8 mouse cellular contexts compared by ENCODE assay signal in genomic region chr3:114031351-114032213, GRCm38 (mm10). TPM values are rescaled to one million over a fixed set of nuclear protein-coding genes. Genes with fewer than 3 reads are reported as not detected.
A peak's percentile ranks its signal among the peaks of the same experiment; 100 is the strongest.
DNase-seq lines count a peak whose midpoint lies in the region; ATAC-seq and TF ChIP-seq lines count a peak whose summit lies in the region.

No protein-coding gene starts in this region.

- DNase-seq in heart, embryonic 10.5 days (ENCODE audit: low spot score): no peak
- DNase-seq in heart, postnatal 36 days: no peak
- peak; percentile 25 for DNase-seq in 3T3-L1 (ENCODE audit: low read depth, low spot score)
- DNase-seq in hindbrain, embryonic 11.5 days (ENCODE audit: low spot score): peak; percentile 49
- peak; percentile 49 for DNase-seq in stomach, postnatal 0 days (ENCODE audit: low spot score)
- DNase-seq in urinary bladder, postnatal 36 days (ENCODE audit: low spot score in 2 of 2): no peak

- no peaks in the 10 kb centered on the region for H3K27me3 ChIP-seq in heart, embryonic 10.5 days (ENCODE audit: insufficient read depth, poor library complexity, severe bottlenecking)
- H3K27me3 ChIP-seq in hindbrain, embryonic 11.5 days (ENCODE audit: control insufficient read depth, insufficient read depth, low read length): no peaks in the 10 kb centered on the region
- peaks cover 29% of the 10 kb centered on the region for H3K27me3 ChIP-seq in liver, embryonic 15.5 days
- no peaks in the 10 kb centered on the region for H3K27me3 ChIP-seq in stomach, postnatal 0 days (ENCODE audit: control insufficient read depth, insufficient read depth, low read length)

- no peak for TF ChIP-seq CTCF in cortical plate, adult 2 months (IDR thresholded peaks at IDR 0.05; ENCODE audit: extremely low read depth, insufficient read depth, low read length)
- no peak for TF ChIP-seq CTCF in stomach, postnatal 0 days (IDR thresholded peaks at IDR 0.05; ENCODE audit: low read depth)

- intact Hi-C loops in heart, postnatal 36 days (cut with DNase I): loop anchor here (5.0 kb wide), 1 partner anchor 379 kb away; no protein-coding TSS in a partner anchor

- H3K4me1 ChIP-seq in heart, embryonic 10.5 days: 0 out of 2 replicates have a peak, but pooled peaks cover 4% of the 10 kb centered on the region
- H3K4me1 ChIP-seq in cortical plate, adult 2 months (ENCODE audit: control insufficient read depth, insufficient read depth, low read length): peaks cover 2% of the 10 kb centered on the region; the same call in 1 of the 2 replicates
- no peaks in the 10 kb centered on the region for H3K4me1 ChIP-seq in hindbrain, embryonic 11.5 days (replicated peaks; ENCODE audit: control insufficient read depth, insufficient read depth, low read length)
- H3K4me1 ChIP-seq in liver, embryonic 15.5 days (replicated peaks): no peaks in the 10 kb centered on the region
- H3K4me1 ChIP-seq in stomach, postnatal 0 days (replicated peaks; ENCODE audit: control insufficient read depth, insufficient read depth): no peaks in the 10 kb centered on the region

- 0 out of 2 replicates have a peak overlapping the region, but pooled peaks have one; percentile 36 for H3K27ac ChIP-seq in heart, embryonic 10.5 days
- H3K27ac ChIP-seq in cortical plate, adult 2 months (ENCODE audit: insufficient read depth, low read length): no peak overlapping the region
- no peak overlapping the region for H3K27ac ChIP-seq in hindbrain, embryonic 11.5 days (ENCODE audit: low read depth, low read length)
- no peak overlapping the region for H3K27ac ChIP-seq in liver, embryonic 15.5 days (replicated peaks)
- no peak overlapping the region for H3K27ac ChIP-seq in stomach, postnatal 0 days (replicated peaks)

- TF ChIP-seq POLR2A in cortical plate, adult 2 months (IDR thresholded peaks at IDR 0.05; ENCODE audit: extremely low read depth, insufficient read depth, low read length): no peak

- TF ChIP-seq EP300 in stomach, postnatal 0 days (optimal IDR thresholded peaks at IDR 0.05): no peak

- H3K4me3 ChIP-seq in heart, embryonic 10.5 days: peak overlapping the region; percentile 72
- peak overlapping the region; percentile 67 for H3K4me3 ChIP-seq in cortical plate, adult 2 months (ENCODE audit: insufficient read depth, low read length)
- H3K4me3 ChIP-seq in hindbrain, embryonic 11.5 days (ENCODE audit: low read depth, low read length): peak overlapping the region; percentile 60
- peak overlapping the region; percentile 15 for H3K4me3 ChIP-seq in liver, embryonic 15.5 days (replicated peaks)
- H3K4me3 ChIP-seq in stomach, postnatal 0 days (ENCODE audit: low read depth, low read length): peak overlapping the region; percentile 43

- H3K36me3 ChIP-seq in heart, embryonic 10.5 days: no peaks in the 10 kb centered on the region
- no peaks in the 10 kb centered on the region for H3K36me3 ChIP-seq in hindbrain, embryonic 11.5 days (ENCODE audit: control insufficient read depth, insufficient read depth, low read length)
- H3K36me3 ChIP-seq in liver, embryonic 15.5 days (replicated peaks): no peaks in the 10 kb centered on the region
- no peaks in the 10 kb centered on the region for H3K36me3 ChIP-seq in stomach, postnatal 0 days (ENCODE audit: control insufficient read depth, insufficient read depth, low read length)

- peak overlapping the region; percentile 78 for H3K4me2 ChIP-seq in hindbrain, embryonic 11.5 days (replicated peaks; ENCODE audit: low read depth, low read length)
- peak overlapping the region; percentile 43 for H3K4me2 ChIP-seq in liver, embryonic 15.5 days
- peak overlapping the region; percentile 60 for H3K4me2 ChIP-seq in stomach, postnatal 0 days (replicated peaks; ENCODE audit: low read depth)

- H3K9me3 ChIP-seq in heart, embryonic 10.5 days: no peaks in the 10 kb centered on the region
- no peaks in the 10 kb centered on the region for H3K9me3 ChIP-seq in hindbrain, embryonic 11.5 days (ENCODE audit: control insufficient read depth, low read length)
- no peaks in the 10 kb centered on the region for H3K9me3 ChIP-seq in liver, embryonic 15.5 days (replicated peaks)
- H3K9me3 ChIP-seq in stomach, postnatal 0 days (ENCODE audit: control insufficient read depth, low read length): no peaks in the 10 kb centered on the region

- 3% methylated on average over 21 of the region's 21 CpGs for WGBS in heart, embryonic 10.5 days
- 2% methylated on average over 19 of the region's 21 CpGs for WGBS in hindbrain, embryonic 11.5 days
- 2% methylated on average over 20 of the region's 21 CpGs for WGBS in liver, embryonic 15.5 days (ENCODE audit: insufficient replicate concordance)
- 2% methylated on average over 18 of the region's 21 CpGs for WGBS in stomach, postnatal 0 days

- peak; percentile 36 for ATAC-seq in hindbrain, embryonic 11.5 days (ENCODE audit: low FRiP score)
- no peak for ATAC-seq in liver, embryonic 15.5 days (ENCODE audit: insufficient read depth)
- peak; percentile 64; the same call in 1 of the 2 replicates for ATAC-seq in stomach, postnatal 0 days (ENCODE audit: low FRiP score, low TSS enrichment)

- peak overlapping the region; percentile 49; the same call in 1 of the 2 replicates for H3K9ac ChIP-seq in hindbrain, embryonic 11.5 days (ENCODE audit: low read depth, low read length)
- no peak overlapping the region for H3K9ac ChIP-seq in liver, embryonic 15.5 days
- H3K9ac ChIP-seq in stomach, postnatal 0 days (ENCODE audit: low read length): peak overlapping the region; percentile 0; the same call in 1 of the 2 replicates

RNA-seq across cellular contexts. Expression of gene Col11a1, which starts 1.2 kb away (rescaled TPM):
- polyA plus RNA-seq in heart, embryonic 10.5 days (2016; fragmentation: Nextera tagmentation; extraction: Ambion mirVana): 6.0 and 11.9 TPM in 2 replicates
- total RNA-seq in heart, postnatal 36 days (2021): under 1 TPM; 0.19 to 0.24 TPM
- 10.1 and 11.4 TPM in 2 replicates for polyA plus RNA-seq in cortical plate, adult 2 months (2012; rRNA removed)
- 19.4 and 23.4 TPM in 2 replicates for polyA plus RNA-seq in hindbrain, embryonic 11.5 days (2014; fragmentation: Nextera tagmentation; extraction: Ambion mirVana)
- polyA plus RNA-seq in liver, embryonic 15.5 days (2015; fragmentation: Nextera tagmentation; extraction: Ambion mirVana): 2.3 and 2.6 TPM in 2 replicates
- polyA plus RNA-seq in stomach, postnatal 0 days (2015; fragmentation: Nextera tagmentation; extraction: Ambion mirVana): 3.5 and 4.0 TPM in 2 replicates

Comparison
In these comparisons a context has a peak if more than half of its experiments do, and no peak if none do; other contexts are left out.
1. DNase-seq: peak in 3T3-L1 (single experiment), hindbrain, embryonic 11.5 days (single experiment) and stomach, postnatal 0 days (single experiment); none in heart, embryonic 10.5 days (single experiment), heart, postnatal 36 days (0 of 2) and urinary bladder, postnatal 36 days (0 of 2).
2. H3K4me3 ChIP-seq: peak in every context shown above with its lines; median percentile 72 in heart, embryonic 10.5 days; 67 in cortical plate, adult 2 months; 60 in hindbrain, embryonic 11.5 days; 43 in stomach, postnatal 0 days; 15 in liver, embryonic 15.5 days.
3. Peak in every context shown above with its lines, with median percentiles within 50 percentile points of each other: H3K4me2 ChIP-seq.